Mouse (Mus musculus): ENCODE measurements around the gene Mogat1.
"Not testable (repeated sequence)": the region's sequence is repeated elsewhere in the genome, so short reads cannot be mapped to it uniquely, and the experiment has no call there.

Mogat1 gene

GRCm38 (mm10) chr1:78510862-78511261 lies at the start of gene Mogat1:
Mogat1 (plus strand) TSS chr1:78510991.
- in situ Hi-C loops (cut with MseI, MboI) = no loop called here

GRCm38 (mm10) chr1:78472441-78472840 lies 38.4 kb upstream of the Mogat1 start:
- in situ Hi-C loops (cut with MseI, MboI) = no loop called here

GRCm38 (mm10) chr1:78483430-78483829 lies 27.4 kb upstream of the Mogat1 start:
- in situ Hi-C loops (cut with MseI, MboI) = no loop called here

GRCm38 (mm10) chr1:78484361-78484760 lies 26.4 kb upstream of the Mogat1 start:
- in situ Hi-C loops (cut with MseI, MboI) = no loop called here

GRCm38 (mm10) chr1:78488427-78488751 lies 22.4 kb upstream of the Mogat1 start:
- in situ Hi-C loops (cut with MseI, MboI) = no loop called here

- in situ Hi-C loops (cut with MseI, MboI) = no loop called here
Observed at GRCm38 (mm10) chr1:78488752-78489492, 21.9 kb upstream of the Mogat1 start, which contains the start of gene Farsb. Farsb (minus strand) TSS chr1:78488897.

GRCm38 (mm10) chr1:78490143-78490542 lies 20.6 kb upstream of the Mogat1 start:
- in situ Hi-C loops (cut with MseI, MboI) = no loop called here

GRCm38 (mm10) chr1:78501036-78501435 lies 9.8 kb upstream of the Mogat1 start:
- in situ Hi-C loops (cut with MseI, MboI) = no loop called here

GRCm38 (mm10) chr1:78501856-78502255 lies 8.9 kb upstream of the Mogat1 start:
- in situ Hi-C loops (cut with MseI, MboI) = not testable (repeated sequence)

GRCm38 (mm10) chr1:78502527-78502926 lies 8.3 kb upstream of the Mogat1 start:
- in situ Hi-C loops (cut with MseI, MboI) = no loop called here

- in situ Hi-C loops (cut with MseI, MboI) = no loop called here
Observed at GRCm38 (mm10) chr1:78507137-78507536, 3.7 kb upstream of the Mogat1 start.

GRCm38 (mm10) chr1:78511621-78512160 lies 900 bp downstream of the Mogat1 start, which contains the start of gene BC035947:
BC035947 (minus strand) TSS chr1:78512158.
- in situ Hi-C loops (cut with MseI, MboI) = no loop called here

GRCm38 (mm10) chr1:78512756-78513155 lies 2.0 kb downstream of the Mogat1 start:
- in situ Hi-C loops (cut with MseI, MboI) = no loop called here

- in situ Hi-C loops (cut with MseI, MboI) = no loop called here
Observed at GRCm38 (mm10) chr1:78518907-78519306, 8.1 kb downstream of the Mogat1 start.

GRCm38 (mm10) chr1:78525189-78525886 lies 14.5 kb downstream of the Mogat1 start:
- in situ Hi-C loops (cut with MseI, MboI) = loop anchor here in 1 of 2 experiments (25.0 kb wide), 1 partner anchor 137 kb away; the partner anchor contains the start of genes Acsl3 and Utp14b

GRCm38 (mm10) chr1:78528356-78528755 lies 17.6 kb downstream of the Mogat1 start:
- in situ Hi-C loops (cut with MseI, MboI) = loop anchor here in 1 of 2 experiments (25.0 kb wide), 1 partner anchor 134 kb away; the partner anchor contains the start of genes Acsl3 and Utp14b

GRCm38 (mm10) chr1:78529011-78529410 lies 18.2 kb downstream of the Mogat1 start:
- in situ Hi-C loops (cut with MseI, MboI) = loop anchor here in 1 of 2 experiments (25.0 kb wide), 1 partner anchor 133 kb away; the partner anchor contains the start of genes Acsl3 and Utp14b

- in situ Hi-C loops (cut with MseI, MboI) = loop anchor here in 1 of 2 experiments (25.0 kb wide), 1 partner anchor 132 kb away; the partner anchor contains the start of genes Acsl3 and Utp14b
Observed at GRCm38 (mm10) chr1:78530500-78531215, 19.9 kb downstream of the Mogat1 start.

GRCm38 (mm10) chr1:78532184-78532800 lies 21.5 kb downstream of the Mogat1 start:
- in situ Hi-C loops (cut with MseI, MboI) = loop anchor here in 1 of 2 experiments (25.0 kb wide), 1 partner anchor 130 kb away; the partner anchor contains the start of genes Acsl3 and Utp14b

GRCm38 (mm10) chr1:78534428-78535150 lies 23.8 kb downstream of the Mogat1 start:
- in situ Hi-C loops (cut with MseI, MboI) = loop anchor here (5.0 to 25.0 kb wide), 2 partner anchors 128 to 138 kb away; partner anchors contain the start of genes Acsl3 (in 1 of the 2) and Utp14b (in 1 of the 2)
